Mouse (Mus musculus): ENCODE results near the gene Pgrmc2. TPM values are rescaled to one million over a fixed set of nuclear protein-coding genes. Genes with fewer than 3 reads are reported as not detected.
A peak's percentile ranks its signal among the peaks of the same experiment; 100 is the strongest.

The Pgrmc2 gene
- polyA plus RNA-seq, 1 experiment from 2014 or later = 23.2 TPM

DNA sequence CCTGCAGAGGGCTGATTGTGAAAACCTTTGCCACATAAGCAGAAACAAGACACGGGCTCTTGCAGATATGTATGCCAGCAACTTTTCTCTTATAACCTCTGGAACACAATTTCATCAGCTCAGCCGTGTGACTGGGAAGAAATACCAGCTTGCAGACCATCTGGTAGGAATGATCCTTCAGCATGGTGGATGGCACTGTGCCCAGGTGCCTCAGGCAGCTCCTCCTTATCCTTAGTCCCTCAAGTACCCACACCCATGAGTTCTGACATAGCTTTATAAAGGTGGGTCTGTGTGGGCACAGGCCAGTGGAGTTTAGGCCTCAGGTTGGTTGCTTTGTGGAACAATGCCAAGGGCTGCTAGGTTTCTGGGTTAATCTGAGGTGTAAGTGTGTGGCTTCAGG lies 24.5 kb downstream of the Pgrmc2 start:
- 66% methylated on average over 2 of the region's 2 CpGs for WGBS
- Histone ChIP-seq H3K4me1 (replicated peaks; ENCODE audit: control insufficient read depth, insufficient read depth, low read length) (no peaks in the 10 kb centered on the region), H3K4me2 (replicated peaks) (no peak overlapping the region), H3K9ac (no peak overlapping the region), H3K27me3 (ENCODE audit: control insufficient read depth, insufficient read depth, low read length) (no peaks in the 10 kb centered on the region), H3K36me3 (replicated peaks; ENCODE audit: control insufficient read depth, insufficient read depth) (no peaks in the 10 kb centered on the region), H3K27ac (no peak overlapping the region), H3K9me3 (ENCODE audit: control insufficient read depth, low read length) (0 out of 2 replicates have a peak, but pooled peaks cover 6% of the 10 kb centered on the region), H3K4me3 (replicated peaks; ENCODE audit: low read length) (no peak overlapping the region)
- ATAC-seq (ENCODE audit: low FRiP score) = peak; percentile 44; the same call in 1 of the 2 replicates
- peak; percentile 44 for DNase-seq (ENCODE audit: low spot score)

DNA sequence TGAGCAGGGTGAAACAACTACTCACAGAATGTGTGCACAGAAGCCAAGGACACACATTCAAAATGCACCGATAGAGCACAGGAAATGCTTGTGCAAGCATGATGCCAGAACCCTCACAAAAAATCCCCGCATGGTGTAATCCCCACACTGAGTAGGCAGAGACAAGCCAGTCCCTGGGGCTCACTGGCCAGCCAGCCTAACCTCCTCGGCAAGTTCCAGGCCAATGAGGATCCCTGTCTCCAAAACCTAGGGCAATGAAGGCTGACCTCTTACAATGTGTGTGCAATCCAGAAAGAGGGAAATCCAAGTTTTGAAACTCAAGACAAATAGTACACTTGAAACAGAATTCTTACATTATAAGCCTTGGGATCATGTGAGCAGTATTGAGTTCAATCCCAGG lies 29.5 kb downstream of the Pgrmc2 start:
- WGBS = 94% methylated on average over 3 of the region's 3 CpGs

DNA sequence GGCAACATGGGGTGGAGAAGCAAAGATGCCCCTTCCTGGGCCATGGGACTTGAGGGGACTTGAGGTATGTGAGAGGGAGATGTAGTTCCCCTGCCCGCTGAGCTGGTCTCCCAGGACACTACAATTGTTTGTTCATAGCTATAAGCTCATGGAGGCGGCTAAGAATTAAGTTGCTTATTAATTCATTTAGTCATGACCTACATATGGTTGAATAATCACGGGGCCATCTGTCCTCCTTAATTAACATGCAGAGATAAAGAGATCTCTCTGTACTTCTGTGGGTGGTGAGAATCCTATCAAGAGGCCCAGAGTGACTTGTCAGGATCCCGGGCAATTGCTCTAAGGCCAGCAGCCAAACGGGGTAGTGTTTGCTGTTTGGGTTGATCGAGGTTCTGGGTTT lies 35.0 kb downstream of the Pgrmc2 start:
- H3K36me3 ChIP-seq (replicated peaks; ENCODE audit: control insufficient read depth, insufficient read depth) = no peaks in the 10 kb centered on the region
- no peak overlapping the region for H3K4me2 ChIP-seq (replicated peaks)
- DNase-seq (ENCODE audit: low spot score) = no peak
- no peaks in the 10 kb centered on the region for H3K27me3 ChIP-seq (ENCODE audit: control insufficient read depth, insufficient read depth, low read length)
- no peaks in the 10 kb centered on the region for H3K9me3 ChIP-seq (ENCODE audit: control insufficient read depth, low read length)
- no peak overlapping the region for H3K9ac ChIP-seq
- 75% methylated on average over 6 of the region's 6 CpGs for WGBS
- H3K27ac ChIP-seq = no peak overlapping the region
- no peak for ATAC-seq (ENCODE audit: low FRiP score)
- no peak overlapping the region for H3K4me3 ChIP-seq (replicated peaks; ENCODE audit: low read length)
- H3K4me1 ChIP-seq (replicated peaks; ENCODE audit: control insufficient read depth, insufficient read depth, low read length) = no peaks in the 10 kb centered on the region

More for the DNA sequence above, 29.5 kb downstream of the Pgrmc2 start:
- no peak overlapping the region for H3K4me3 ChIP-seq (replicated peaks; ENCODE audit: low read length)
- H3K4me1 ChIP-seq (replicated peaks; ENCODE audit: control insufficient read depth, insufficient read depth, low read length) = no peaks in the 10 kb centered on the region
- H3K36me3 ChIP-seq (replicated peaks; ENCODE audit: control insufficient read depth, insufficient read depth) = no peaks in the 10 kb centered on the region
- 0 out of 2 replicates have a peak, but pooled peaks cover 6% of the 10 kb centered on the region for H3K9me3 ChIP-seq (ENCODE audit: control insufficient read depth, low read length)
- DNase-seq (ENCODE audit: low spot score) = no peak
- no peak overlapping the region for H3K27ac ChIP-seq
- H3K4me2 ChIP-seq (replicated peaks) = no peak overlapping the region
- no peak for ATAC-seq (ENCODE audit: low FRiP score)
- H3K9ac ChIP-seq = no peak overlapping the region
- no peaks in the 10 kb centered on the region for H3K27me3 ChIP-seq (ENCODE audit: control insufficient read depth, insufficient read depth, low read length)

DNA sequence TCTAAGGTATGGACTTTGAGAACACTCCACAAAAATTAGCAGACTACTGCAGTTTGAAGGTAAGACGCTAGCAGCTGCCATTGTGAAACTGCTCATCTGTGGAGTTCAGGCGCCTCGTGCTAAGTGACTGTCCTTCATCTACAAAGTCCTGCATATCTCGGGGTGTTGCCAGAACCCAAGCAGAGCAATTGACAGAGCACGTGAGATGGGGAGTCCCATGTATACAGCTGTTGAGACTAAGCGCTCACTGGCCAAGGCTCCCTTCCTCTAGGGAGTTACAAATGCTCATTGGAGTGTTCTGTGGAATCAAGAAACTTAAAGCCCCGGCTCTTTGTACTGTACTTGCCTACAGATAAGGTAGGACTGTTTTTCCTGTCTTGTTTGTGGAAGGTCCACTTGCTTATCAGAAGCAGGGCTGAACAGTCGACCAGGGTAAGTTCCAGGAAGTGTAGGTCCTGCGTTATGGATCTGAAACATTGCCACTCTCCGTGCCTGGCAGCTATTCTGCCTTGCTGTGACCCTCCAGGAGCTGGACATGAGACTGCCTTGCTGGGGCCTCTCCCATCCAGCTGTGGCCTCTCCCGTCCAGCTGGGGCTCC lies 39.0 kb downstream of the Pgrmc2 start:
- WGBS = 83% methylated on average over 11 of the region's 11 CpGs
- Histone ChIP-seq H3K27me3 (ENCODE audit: control insufficient read depth, insufficient read depth, low read length) (no peaks in the 10 kb centered on the region), H3K36me3 (replicated peaks; ENCODE audit: control insufficient read depth, insufficient read depth) (no peaks in the 10 kb centered on the region), H3K9me3 (ENCODE audit: control insufficient read depth, low read length) (no peaks in the 10 kb centered on the region), H3K4me1 (replicated peaks; ENCODE audit: control insufficient read depth, insufficient read depth, low read length) (no peaks in the 10 kb centered on the region), H3K9ac (no peak overlapping the region), H3K4me3 (replicated peaks; ENCODE audit: low read length) (no peak overlapping the region), H3K4me2 (replicated peaks) (no peak overlapping the region), H3K27ac (no peak overlapping the region)
- no peak for ATAC-seq (ENCODE audit: low FRiP score)
- no peak for DNase-seq (ENCODE audit: low spot score)

DNA sequence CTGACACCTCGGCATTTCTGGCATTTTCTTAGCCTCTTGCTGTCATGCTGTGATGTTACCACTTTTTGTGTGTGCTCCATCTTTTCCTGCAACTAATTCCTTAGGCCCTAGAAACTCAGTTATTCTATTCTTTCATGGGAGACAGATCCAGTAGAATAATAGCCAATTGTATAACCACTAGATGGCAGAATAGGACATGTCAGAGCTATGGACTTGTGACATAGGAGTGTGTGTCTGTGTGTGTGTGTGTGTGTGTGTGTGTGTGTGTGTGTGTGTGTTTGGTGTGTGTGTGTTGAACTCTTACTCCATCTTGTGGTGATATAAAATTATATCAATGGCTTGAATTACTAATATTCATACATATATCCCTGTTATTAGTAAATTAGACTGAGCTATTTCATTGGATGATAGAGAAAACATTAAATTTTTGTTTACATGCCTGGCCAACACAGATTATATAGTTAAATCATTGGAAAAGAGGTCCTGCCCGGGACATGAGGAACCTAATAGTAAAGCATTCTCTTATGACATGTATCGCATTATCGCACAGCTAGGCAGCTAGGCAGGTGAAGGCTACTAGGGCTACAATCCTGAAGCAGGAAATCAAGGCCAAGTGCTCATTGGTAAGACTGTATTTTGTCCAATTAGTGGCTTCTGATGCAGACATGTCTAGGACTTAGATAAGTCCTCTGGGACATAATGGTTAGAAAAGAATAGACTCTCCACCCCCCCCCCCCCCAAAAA lies 40.5 kb downstream of the Pgrmc2 start:
- H3K4me1 ChIP-seq (replicated peaks; ENCODE audit: control insufficient read depth, insufficient read depth, low read length) = no peaks in the 10 kb centered on the region
- H3K4me2 ChIP-seq (replicated peaks) = no peak overlapping the region
- H3K9ac ChIP-seq = no peak overlapping the region
- H3K4me3 ChIP-seq (replicated peaks; ENCODE audit: low read length) = no peak overlapping the region
- DNase-seq (ENCODE audit: low spot score) (peak; percentile 68), ATAC-seq (ENCODE audit: low FRiP score) (peak; percentile 74; the same call in 1 of the 2 replicates)
- 86% methylated on average over 4 of the region's 4 CpGs for WGBS
- no peak overlapping the region for H3K27ac ChIP-seq
- H3K27me3 ChIP-seq (ENCODE audit: control insufficient read depth, insufficient read depth, low read length) = no peaks in the 10 kb centered on the region
- H3K9me3 ChIP-seq (ENCODE audit: control insufficient read depth, low read length) = no peaks in the 10 kb centered on the region
- H3K36me3 ChIP-seq (replicated peaks; ENCODE audit: control insufficient read depth, insufficient read depth) = no peaks in the 10 kb centered on the region

DNA sequence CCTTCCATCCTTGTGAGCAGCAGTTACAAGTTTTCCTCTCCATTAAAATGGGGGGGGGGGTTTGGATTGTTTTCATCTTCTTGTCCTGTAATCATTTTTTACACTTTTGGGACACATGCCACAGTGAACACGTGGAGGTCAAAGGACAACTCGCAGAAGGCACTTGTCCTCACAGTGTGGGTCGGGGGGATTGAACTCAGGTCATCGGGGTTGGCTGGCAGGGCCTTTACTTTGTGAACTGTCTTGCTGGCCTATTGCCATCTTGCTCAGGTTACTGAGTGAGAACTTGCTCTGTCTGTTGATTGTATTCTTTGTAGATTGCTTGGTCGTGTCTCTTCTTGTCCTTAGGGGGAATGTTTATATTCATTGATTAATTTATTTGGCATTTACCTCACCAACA lies 41.6 kb downstream of the Pgrmc2 start:
- DNase-seq (ENCODE audit: low spot score) (no peak), ATAC-seq (ENCODE audit: low FRiP score) (no peak)
- Histone ChIP-seq H3K9me3 (ENCODE audit: control insufficient read depth, low read length) (no peaks in the 10 kb centered on the region), H3K27ac (no peak overlapping the region), H3K4me2 (replicated peaks) (no peak overlapping the region), H3K4me3 (replicated peaks; ENCODE audit: low read length) (no peak overlapping the region), H3K9ac (no peak overlapping the region), H3K4me1 (replicated peaks; ENCODE audit: control insufficient read depth, insufficient read depth, low read length) (no peaks in the 10 kb centered on the region), H3K36me3 (replicated peaks; ENCODE audit: control insufficient read depth, insufficient read depth) (no peaks in the 10 kb centered on the region), H3K27me3 (ENCODE audit: control insufficient read depth, insufficient read depth, low read length) (no peaks in the 10 kb centered on the region)
- WGBS = 72% methylated on average over 5 of the region's 5 CpGs

DNA sequence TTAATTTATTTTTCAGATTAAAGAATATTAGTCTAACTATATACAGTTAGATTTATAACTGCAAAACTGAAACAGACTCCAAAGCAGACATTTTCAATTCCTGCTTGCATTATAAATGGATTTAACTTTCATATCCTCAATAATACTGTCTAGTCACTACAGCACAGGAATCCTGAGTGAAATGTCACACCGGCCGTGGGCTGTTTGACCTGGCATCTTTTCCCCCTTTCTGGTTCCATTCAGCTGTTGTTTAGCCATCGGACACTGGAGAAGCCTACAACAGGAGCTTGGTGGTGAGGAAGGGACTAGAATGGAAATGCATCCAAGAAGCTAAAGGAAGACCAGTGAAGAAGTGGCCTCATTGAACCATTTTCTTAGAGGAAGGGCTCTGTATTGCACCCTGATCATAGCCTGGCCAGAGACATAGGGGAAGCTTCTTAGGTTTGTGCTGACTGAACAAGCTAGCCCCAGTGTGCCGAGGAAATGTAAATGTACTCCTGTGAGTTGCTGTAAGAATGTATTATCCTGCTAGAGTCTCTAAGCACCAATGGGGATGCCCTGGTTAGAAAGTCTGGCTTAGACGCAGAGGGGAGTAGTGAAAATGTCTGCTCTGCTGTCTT lies 44.4 kb downstream of the Pgrmc2 start:
- 67% methylated on average over 5 of the region's 5 CpGs for WGBS
- Histone ChIP-seq H3K4me2 (replicated peaks) (no peak overlapping the region), H3K9ac (no peak overlapping the region)

DNA sequence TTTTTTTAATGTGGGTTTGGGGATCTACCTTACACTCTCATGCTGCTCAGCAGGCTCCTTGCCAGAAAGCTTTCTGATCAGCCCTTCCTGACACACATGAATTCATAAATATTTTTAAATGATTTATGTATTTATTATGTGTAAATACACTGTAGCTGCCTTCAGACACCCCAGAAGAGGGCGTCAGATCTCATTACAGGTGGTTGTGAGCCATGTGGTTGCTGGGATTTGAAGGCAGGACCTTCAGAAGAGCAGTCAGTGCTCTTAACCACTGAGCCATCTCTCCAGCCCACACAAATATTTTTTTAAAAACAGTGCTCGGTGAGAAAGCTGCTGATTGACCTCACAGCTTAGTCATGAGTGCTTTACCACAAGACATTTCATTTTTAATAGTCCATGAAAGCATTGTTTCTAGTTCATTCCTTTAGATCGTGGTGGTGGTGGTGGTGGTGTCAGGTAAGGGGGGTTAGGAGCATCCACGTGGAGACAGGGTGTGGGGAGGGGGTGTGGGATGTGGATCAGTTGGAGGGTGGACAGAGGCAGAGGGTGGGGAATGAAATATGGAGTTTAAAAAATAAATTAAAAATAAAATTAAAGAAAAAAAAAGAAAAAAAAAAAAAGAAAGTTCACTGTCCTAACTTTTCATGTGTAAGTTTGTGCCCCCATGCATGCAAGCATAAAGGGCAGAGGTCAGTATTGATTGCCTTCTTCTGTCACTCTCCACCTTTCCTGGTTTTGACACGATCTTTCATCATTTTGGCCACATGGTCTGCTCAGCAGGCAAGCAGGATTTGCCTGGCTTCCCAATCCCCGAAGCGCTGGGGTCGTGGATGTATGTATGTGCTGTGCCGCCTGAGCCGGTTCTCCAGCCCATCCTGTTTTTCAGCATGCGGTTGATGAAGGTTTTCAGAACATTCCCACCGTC lies 51.3 kb downstream of the Pgrmc2 start:
- no peaks in the 10 kb centered on the region for H3K27me3 ChIP-seq (ENCODE audit: control insufficient read depth, insufficient read depth, low read length)
- H3K9ac ChIP-seq = no peak overlapping the region
- no peak overlapping the region for H3K4me2 ChIP-seq (replicated peaks)
- no peaks in the 10 kb centered on the region for H3K4me1 ChIP-seq (replicated peaks; ENCODE audit: control insufficient read depth, insufficient read depth, low read length)
- H3K27ac ChIP-seq = no peak overlapping the region
- ATAC-seq (ENCODE audit: low FRiP score) (no peak), DNase-seq (ENCODE audit: low spot score) (no peak)
- H3K36me3 ChIP-seq (replicated peaks; ENCODE audit: control insufficient read depth, insufficient read depth) = no peaks in the 10 kb centered on the region
- no peak overlapping the region for H3K4me3 ChIP-seq (replicated peaks; ENCODE audit: low read length)
- H3K9me3 ChIP-seq (ENCODE audit: control insufficient read depth, low read length) = no peaks in the 10 kb centered on the region
- WGBS = 81% methylated on average over 12 of the region's 12 CpGs

More for the DNA sequence above, 44.4 kb downstream of the Pgrmc2 start:
- ATAC-seq (ENCODE audit: low FRiP score) (no peak), DNase-seq (ENCODE audit: low spot score) (no peak)
- H3K9me3 ChIP-seq (ENCODE audit: control insufficient read depth, low read length) = no peaks in the 10 kb centered on the region
- H3K4me1 ChIP-seq (replicated peaks; ENCODE audit: control insufficient read depth, insufficient read depth, low read length) = no peaks in the 10 kb centered on the region
- H3K36me3 ChIP-seq (replicated peaks; ENCODE audit: control insufficient read depth, insufficient read depth) = no peaks in the 10 kb centered on the region
- H3K27me3 ChIP-seq (ENCODE audit: control insufficient read depth, insufficient read depth, low read length) = no peaks in the 10 kb centered on the region
- H3K27ac ChIP-seq = no peak overlapping the region
- no peak overlapping the region for H3K4me3 ChIP-seq (replicated peaks; ENCODE audit: low read length)

DNA sequence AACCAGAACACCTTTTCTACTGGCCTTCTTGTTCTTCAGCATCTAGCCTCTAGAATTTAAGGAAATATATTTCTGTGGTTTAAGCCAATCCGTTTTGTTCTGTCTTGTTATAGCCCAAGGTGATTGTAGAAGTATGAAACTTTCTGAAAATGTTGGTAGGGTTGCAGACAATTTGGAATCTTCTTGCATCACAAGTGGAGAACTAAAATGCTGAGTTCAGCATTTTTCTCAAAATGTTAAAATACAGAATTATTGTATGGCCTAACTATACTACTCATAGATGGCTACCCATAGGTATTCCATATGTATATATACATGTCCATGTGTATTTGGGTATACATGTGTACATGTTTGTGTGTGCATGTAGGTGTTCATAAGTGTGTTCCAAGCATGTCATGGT lies 52.1 kb downstream of the Pgrmc2 start:
- Histone ChIP-seq H3K4me2 (replicated peaks) (no peak overlapping the region), H3K27me3 (ENCODE audit: control insufficient read depth, insufficient read depth, low read length) (no peaks in the 10 kb centered on the region), H3K36me3 (replicated peaks; ENCODE audit: control insufficient read depth, insufficient read depth) (no peaks in the 10 kb centered on the region), H3K4me1 (replicated peaks; ENCODE audit: control insufficient read depth, insufficient read depth, low read length) (no peaks in the 10 kb centered on the region), H3K4me3 (replicated peaks; ENCODE audit: low read length) (no peak overlapping the region), H3K9me3 (ENCODE audit: control insufficient read depth, low read length) (no peaks in the 10 kb centered on the region), H3K27ac (no peak overlapping the region), H3K9ac (no peak overlapping the region)
- 92% methylated on average over 1 of the region's 1 CpGs for WGBS
- DNase-seq (ENCODE audit: low spot score) = no peak
- no peak for ATAC-seq (ENCODE audit: low FRiP score)
